Mouse (Mus musculus): ENCODE measurements around the gene Midn. TPM values are rescaled to one million over a fixed set of nuclear protein-coding genes. Genes with fewer than 3 reads are reported as not detected.

Gene Midn
- 70.0 and 78.2 TPM in 2 replicates for polyA plus RNA-seq (2014; fragmentation: Nextera tagmentation; extraction: Ambion mirVana)

- peak within 1 kb of the TSS; percentile 65 for H3K4me2 ChIP-seq (ENCODE audit: low read depth)
- H3K27ac ChIP-seq (ENCODE audit: low read depth, low read length): peak within 1 kb of the TSS; percentile 98
- peak within 1 kb of the TSS; percentile 100 for H3K4me3 ChIP-seq (ENCODE audit: low read depth, low read length)
- DNase-seq (ENCODE audit: low spot score) (peak; percentile 79), ATAC-seq (ENCODE audit: insufficient read depth, low FRiP score, low TSS enrichment) (peak; percentile 27)
- no peaks in the 10 kb centered on the region for H3K27me3 ChIP-seq (ENCODE audit: control insufficient read depth, insufficient read depth, low read length)
- H3K36me3 ChIP-seq (ENCODE audit: control insufficient read depth, insufficient read depth, low read length): peaks cover 22% of the 10 kb centered on the region
- WGBS: under 1% methylated on average over 36 of the region's 42 CpGs
- peaks cover 27% of the 10 kb centered on the region for H3K4me1 ChIP-seq (ENCODE audit: control insufficient read depth, insufficient read depth, low read length)
- H3K9me3 ChIP-seq (ENCODE audit: control insufficient read depth, low read length): no peaks in the 10 kb centered on the region
- H3K9ac ChIP-seq (ENCODE audit: low read length): peak within 1 kb of the TSS; percentile 100
Measured at GRCm38 (mm10) chr10:80147719-80148601, at the start of gene Midn. Midn (plus strand) TSS chr10:80148272.

- Histone ChIP-seq H3K27me3 (ENCODE audit: control insufficient read depth, insufficient read depth, low read length) (no peaks in the 10 kb centered on the region), H3K27ac (ENCODE audit: low read depth, low read length) (no peak overlapping the region), H3K4me2 (ENCODE audit: low read depth) (no peak overlapping the region), H3K9me3 (ENCODE audit: control insufficient read depth, low read length) (no peaks in the 10 kb centered on the region), H3K36me3 (ENCODE audit: control insufficient read depth, insufficient read depth, low read length) (no peaks in the 10 kb centered on the region), H3K4me3 (ENCODE audit: low read depth, low read length) (no peak overlapping the region), H3K4me1 (ENCODE audit: control insufficient read depth, insufficient read depth, low read length) (peaks cover 8% of the 10 kb centered on the region), H3K9ac (ENCODE audit: low read length) (no peak overlapping the region)
- WGBS: 90% methylated on average over 5 of the region's 5 CpGs
- no peak for DNase-seq (ENCODE audit: low spot score)
- no peak for ATAC-seq (ENCODE audit: insufficient read depth, low FRiP score, low TSS enrichment)
Measured at GRCm38 (mm10) chr10:80098630-80099029, 49.4 kb upstream of the Midn start.

GRCm38 (mm10) chr10:80100982-80101381 is 47.1 kb upstream of the Midn start:
- H3K36me3 ChIP-seq (ENCODE audit: control insufficient read depth, insufficient read depth, low read length): no peaks in the 10 kb centered on the region
- H3K27me3 ChIP-seq (ENCODE audit: control insufficient read depth, insufficient read depth, low read length): no peaks in the 10 kb centered on the region
- ATAC-seq (ENCODE audit: insufficient read depth, low FRiP score, low TSS enrichment) (no peak), DNase-seq (ENCODE audit: low spot score) (no peak)
- H3K27ac ChIP-seq (ENCODE audit: low read depth, low read length): no peak overlapping the region
- no peak overlapping the region for H3K4me2 ChIP-seq (ENCODE audit: low read depth)
- H3K4me1 ChIP-seq (ENCODE audit: control insufficient read depth, insufficient read depth, low read length): peaks cover 8% of the 10 kb centered on the region
- H3K4me3 ChIP-seq (ENCODE audit: low read depth, low read length): no peak overlapping the region
- H3K9ac ChIP-seq (ENCODE audit: low read length): no peak overlapping the region
- H3K9me3 ChIP-seq (ENCODE audit: control insufficient read depth, low read length): no peaks in the 10 kb centered on the region
- 73% methylated on average over 11 of the region's 11 CpGs for WGBS

GRCm38 (mm10) chr10:80102216-80102915 is 45.7 kb upstream of the Midn start:
- H3K4me1 ChIP-seq (ENCODE audit: control insufficient read depth, insufficient read depth, low read length): peaks cover 8% of the 10 kb centered on the region
- H3K9me3 ChIP-seq (ENCODE audit: control insufficient read depth, low read length): no peaks in the 10 kb centered on the region
- DNase-seq (ENCODE audit: low spot score) (peak; percentile 91), ATAC-seq (ENCODE audit: insufficient read depth, low FRiP score, low TSS enrichment) (peak; percentile 85)
- peak overlapping the region; percentile 83 for H3K4me2 ChIP-seq (ENCODE audit: low read depth)
- H3K27ac ChIP-seq (ENCODE audit: low read depth, low read length): no peak overlapping the region
- no peaks in the 10 kb centered on the region for H3K27me3 ChIP-seq (ENCODE audit: control insufficient read depth, insufficient read depth, low read length)
- H3K4me3 ChIP-seq (ENCODE audit: low read depth, low read length): peak overlapping the region; percentile 97
- H3K9ac ChIP-seq (ENCODE audit: low read length): peak overlapping the region; percentile 90
- no peaks in the 10 kb centered on the region for H3K36me3 ChIP-seq (ENCODE audit: control insufficient read depth, insufficient read depth, low read length)
- under 1% methylated on average over 50 of the region's 59 CpGs for WGBS

- WGBS: 80% methylated on average over 2 of the region's 2 CpGs
- no peak overlapping the region for H3K4me3 ChIP-seq (ENCODE audit: low read depth, low read length)
- ATAC-seq (ENCODE audit: insufficient read depth, low FRiP score, low TSS enrichment) (0 out of 2 replicates have a peak, but pooled peaks have one; percentile 13), DNase-seq (ENCODE audit: low spot score) (no peak)
- H3K27ac ChIP-seq (ENCODE audit: low read depth, low read length): no peak overlapping the region
- H3K9me3 ChIP-seq (ENCODE audit: control insufficient read depth, low read length): no peaks in the 10 kb centered on the region
- H3K9ac ChIP-seq (ENCODE audit: low read length): no peak overlapping the region; the same call in 1 of the 2 replicates
- no peaks in the 10 kb centered on the region for H3K27me3 ChIP-seq (ENCODE audit: control insufficient read depth, insufficient read depth, low read length)
- H3K36me3 ChIP-seq (ENCODE audit: control insufficient read depth, insufficient read depth, low read length): no peaks in the 10 kb centered on the region
- H3K4me2 ChIP-seq (ENCODE audit: low read depth): no peak overlapping the region
- peaks cover 8% of the 10 kb centered on the region for H3K4me1 ChIP-seq (ENCODE audit: control insufficient read depth, insufficient read depth, low read length)
Measured at GRCm38 (mm10) chr10:80103032-80103431, 45.0 kb upstream of the Midn start.

- H3K4me1 ChIP-seq (ENCODE audit: control insufficient read depth, insufficient read depth, low read length): peaks cover 8% of the 10 kb centered on the region
- WGBS: 88% methylated on average over 3 of the region's 3 CpGs
- no peak for DNase-seq (ENCODE audit: low spot score)
Measured at GRCm38 (mm10) chr10:80104181-80104580, 43.9 kb upstream of the Midn start.

GRCm38 (mm10) chr10:80105460-80105859 is 42.6 kb upstream of the Midn start, which contains the start of gene Sbno2:
Sbno2 (minus strand) TSS chr10:80105571.
- peaks cover 8% of the 10 kb centered on the region for H3K4me1 ChIP-seq (ENCODE audit: control insufficient read depth, insufficient read depth, low read length)
- H3K4me3 ChIP-seq (ENCODE audit: low read depth, low read length): no peak within 1 kb of the TSS
- no peak within 1 kb of the TSS for H3K27ac ChIP-seq (ENCODE audit: low read depth, low read length)
- WGBS: 69% methylated on average over 5 of the region's 5 CpGs
- DNase-seq (ENCODE audit: low spot score) (no peak), ATAC-seq (ENCODE audit: insufficient read depth, low FRiP score, low TSS enrichment) (no peak)
- H3K9ac ChIP-seq (ENCODE audit: low read length): no peak within 1 kb of the TSS
- no peaks in the 10 kb centered on the region for H3K36me3 ChIP-seq (ENCODE audit: control insufficient read depth, insufficient read depth, low read length)
- H3K27me3 ChIP-seq (ENCODE audit: control insufficient read depth, insufficient read depth, low read length): no peaks in the 10 kb centered on the region
- no peaks in the 10 kb centered on the region for H3K9me3 ChIP-seq (ENCODE audit: control insufficient read depth, low read length)
- no peak within 1 kb of the TSS for H3K4me2 ChIP-seq (ENCODE audit: low read depth)

More at GRCm38 (mm10) chr10:80104181-80104580, 43.9 kb upstream of the Midn start:
- no peaks in the 10 kb centered on the region for H3K36me3 ChIP-seq (ENCODE audit: control insufficient read depth, insufficient read depth, low read length)
- H3K4me2 ChIP-seq (ENCODE audit: low read depth): no peak overlapping the region
- H3K27me3 ChIP-seq (ENCODE audit: control insufficient read depth, insufficient read depth, low read length): no peaks in the 10 kb centered on the region
- H3K4me3 ChIP-seq (ENCODE audit: low read depth, low read length): no peak overlapping the region
- ATAC-seq (ENCODE audit: insufficient read depth, low FRiP score, low TSS enrichment): no peak
- H3K9me3 ChIP-seq (ENCODE audit: control insufficient read depth, low read length): no peaks in the 10 kb centered on the region
- H3K27ac ChIP-seq (ENCODE audit: low read depth, low read length): no peak overlapping the region
- no peak overlapping the region for H3K9ac ChIP-seq (ENCODE audit: low read length)

- no peak for DNase-seq (ENCODE audit: low spot score)
- Histone ChIP-seq H3K4me1 (ENCODE audit: control insufficient read depth, insufficient read depth, low read length) (peaks cover 7% of the 10 kb centered on the region), H3K27ac (ENCODE audit: low read depth, low read length) (no peak overlapping the region), H3K9me3 (ENCODE audit: control insufficient read depth, low read length) (no peaks in the 10 kb centered on the region), H3K27me3 (ENCODE audit: control insufficient read depth, insufficient read depth, low read length) (no peaks in the 10 kb centered on the region), H3K36me3 (ENCODE audit: control insufficient read depth, insufficient read depth, low read length) (no peaks in the 10 kb centered on the region), H3K4me3 (ENCODE audit: low read depth, low read length) (no peak overlapping the region), H3K9ac (ENCODE audit: low read length) (no peak overlapping the region), H3K4me2 (ENCODE audit: low read depth) (no peak overlapping the region)
- WGBS: 70% methylated on average over 5 of the region's 5 CpGs
- ATAC-seq (ENCODE audit: insufficient read depth, low FRiP score, low TSS enrichment): no peak
Measured at GRCm38 (mm10) chr10:80105926-80106325, 42.1 kb upstream of the Midn start.

Data from neural tube, embryonic 11.5 days (tissue).